Mouse (Mus musculus): Measurements from ENCODE around the gene Usp20.

- TF ChIP-seq CTCF (conservative IDR thresholded peaks at IDR 0.05; ENCODE audit: insufficient read depth, insufficient read length, low read depth, low read length), result no peak
- TF ChIP-seq POLR2A (IDR thresholded peaks at IDR 0.05; ENCODE audit: low read depth, low read length), result no peak
These were observed 12.8 kb downstream of the Usp20 start for GRCm38 (mm10) chr2:30994853-30995252.

All from kidney, adult 2 months (tissue).